Mouse (Mus musculus) stomach, embryonic 14.5 days (tissue): ENCODE results near the gene Slc5a2. TPM values are rescaled to one million over a fixed set of nuclear protein-coding genes. Genes with fewer than 3 reads are reported as not detected.

Experiments used
- ATAC-seq: fragments of 200-750 bp; cut with Nextera tagmentation; 2 replicates; pipeline ENCODE4 v1.8.0; 2017; ENCODE audit warnings: low read depth, moderate TSS enrichment; ENCODE audit not compliant: insufficient number of reproducible peaks, insufficient read depth, low FRiP score
- H3K27ac ChIP-seq: fragments of 300-500 bp; sonication (generic); 2 replicates; pipeline ENCODE4 v1.5.1; 2014; ENCODE audit warnings: mild to moderate bottlenecking, low read length, moderate library complexity, mixed read lengths
- H3K27me3 ChIP-seq: fragments of 300-500 bp; sonication (generic); 2 replicates; pipeline ENCODE4 v1.6.1; 2014; ENCODE audit warnings: low read length, control low read depth, mixed read lengths; ENCODE audit not compliant: control insufficient read depth, insufficient read depth
- H3K36me3 ChIP-seq: fragments of 300-500 bp; sonication (generic); 2 replicates; pipeline ENCODE4 v1.6.1; 2014; ENCODE audit warnings: mild to moderate bottlenecking, control low read depth, low read length, moderate library complexity, mixed read lengths; ENCODE audit not compliant: control insufficient read depth, insufficient read depth
- H3K4me1 ChIP-seq: fragments of 300-500 bp; sonication (generic); 2 replicates; pipeline ENCODE4 v1.6.1; 2014; ENCODE audit warnings: low read length, control low read depth, mixed read lengths; ENCODE audit not compliant: control insufficient read depth, insufficient read depth
- H3K4me2 ChIP-seq: fragments of 300-500 bp; sonication (generic); replicated peaks from 2 replicates; pipeline ENCODE4 v1.6.1; 2014; ENCODE audit warnings: low read depth, low read length, control low read depth
- H3K4me3 ChIP-seq: fragments of 300-500 bp; sonication (generic); 2 replicates; pipeline ENCODE4 v1.5.1; 2014; ENCODE audit warnings: low read depth, low read length, control low read depth
- H3K9ac ChIP-seq: fragments of 300-500 bp; sonication (generic); replicated peaks from 2 replicates; pipeline ENCODE4 v1.6.1; 2014; ENCODE audit warnings: low read depth, mild to moderate bottlenecking, control low read depth, low read length, moderate library complexity, mixed read lengths
- H3K9me3 ChIP-seq: fragments of 300-500 bp; sonication (generic); 2 replicates; pipeline ENCODE4 v1.6.1; 2016; ENCODE audit warnings: low read depth, low read length, control low read depth; ENCODE audit not compliant: control insufficient read depth
- WGBS: fragments of 180-500 bp; shearing (Covaris S2); extraction: QIAGEN DNeasy Blood & Tissue Kit; methylation state at CpG from one replicate; pipeline ENCODE4 v1.1.7; 2014; 5-methylcytosine and 5-hydroxymethylcytosine counted together
- microRNA-seq: library from miRNA; unstranded; fragments of <30 nt; microRNA quantifications from one replicate; pipeline ENCODE4, GENCODE M21; 2016
- polyA plus RNA-seq: library from polyadenylated mRNA; unstranded; fragments of >200 nt; fragmentation: Nextera tagmentation; extraction: Ambion mirVana; gene quantifications from 2 replicates; pipeline ENCODE4 v1.2.1, GENCODE M21; 2014

Gene Slc5a2
- polyA plus RNA-seq, 1 experiment from 2014 or later: 2.5 TPM

DNA sequence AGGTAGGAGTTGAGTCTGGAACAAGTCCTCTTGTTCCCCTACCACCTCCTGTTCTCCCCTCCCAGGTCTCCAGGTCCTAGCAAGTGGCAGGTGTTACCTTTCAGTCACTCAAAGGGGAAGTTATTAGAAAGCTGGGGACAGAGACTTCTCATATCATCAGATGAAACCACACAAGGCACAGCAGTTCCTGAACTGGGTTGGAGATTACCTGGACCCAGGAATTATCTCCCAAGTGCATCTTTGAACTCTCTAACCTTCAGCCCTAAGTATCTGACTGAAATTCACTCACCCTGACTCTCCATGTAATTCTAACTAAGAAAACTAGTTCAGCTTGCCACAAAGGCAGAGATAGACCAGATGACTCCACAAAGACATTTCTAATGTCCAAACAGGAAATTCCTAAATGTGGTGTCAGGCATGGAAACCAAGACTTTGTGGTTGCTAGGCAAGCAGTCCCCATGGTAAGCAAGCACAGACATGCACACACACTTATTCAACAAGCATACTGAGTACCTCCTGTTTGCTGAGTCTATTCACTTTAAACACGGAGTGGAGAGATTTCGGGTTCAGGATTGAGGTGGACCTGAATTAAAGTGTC lies 54.9 kb downstream of the Slc5a2 start:
- H3K27ac ChIP-seq: peak overlapping the region; percentile 81
- WGBS: 35% methylated on average over 2 of the region's 2 CpGs
- no peak overlapping the region for H3K4me3 ChIP-seq
- H3K9me3 ChIP-seq: no peaks in the 10 kb centered on the region
- H3K27me3 ChIP-seq: no peaks in the 10 kb centered on the region
- peaks cover 17% of the 10 kb centered on the region; the same call in 1 of the 2 replicates for H3K4me1 ChIP-seq
- peak; percentile 35; the same call in 1 of the 2 replicates for ATAC-seq
- H3K36me3 ChIP-seq: no peaks in the 10 kb centered on the region
- H3K4me2 ChIP-seq: no peak overlapping the region
- no peak overlapping the region for H3K9ac ChIP-seq

DNA sequence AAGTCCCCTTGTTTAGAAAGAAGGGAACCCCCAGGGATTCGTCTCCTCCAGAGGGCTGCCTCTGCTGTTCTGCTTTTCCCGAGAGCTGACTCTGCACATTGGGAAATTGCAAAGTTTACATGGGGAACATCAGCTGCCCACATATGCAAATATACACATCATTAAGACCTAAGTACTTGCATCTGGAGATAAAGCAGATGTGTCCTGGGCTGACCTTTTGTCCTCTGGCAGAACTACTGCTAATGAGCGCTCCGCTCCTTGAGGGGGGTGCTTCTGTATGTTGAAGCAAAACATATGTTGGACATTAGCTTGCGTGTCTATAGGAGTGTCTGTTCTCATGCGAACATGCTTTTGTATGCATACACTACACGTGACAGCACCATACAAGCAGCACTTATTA lies 55.8 kb downstream of the Slc5a2 start:
- peak; percentile 84 for ATAC-seq
- H3K4me1 ChIP-seq: peaks cover 17% of the 10 kb centered on the region; the same call in 1 of the 2 replicates
- no peaks in the 10 kb centered on the region for H3K9me3 ChIP-seq
- no peak overlapping the region for H3K4me3 ChIP-seq
- H3K27ac ChIP-seq: peak overlapping the region; percentile 81
- no peak overlapping the region for H3K4me2 ChIP-seq
- H3K27me3 ChIP-seq: no peaks in the 10 kb centered on the region
- H3K9ac ChIP-seq: no peak overlapping the region
- 30% methylated on average over 7 of the region's 7 CpGs for WGBS
- H3K36me3 ChIP-seq: no peaks in the 10 kb centered on the region

Small RNA genes within 50 kb of the gene (microRNA-seq; reads per million reads assigned to microRNA genes)
- 0.78 reads per million for gene Mir3103

Other genes with a start within 250 kb of the Slc5a2 start
- 0.77 TPM in 2 replicates for gene Itgam, start 203.0 kb upstream of the Slc5a2 start, polyA plus RNA-seq
- gene Gm49368, start 203.0 kb upstream of the Slc5a2 start, polyA plus RNA-seq: not detected in 2 replicates
- gene Itgax, start 136.1 kb upstream of the Slc5a2 start, polyA plus RNA-seq: 0.17 TPM in 1 of 2 replicates, not detected in the other
- not detected in 2 replicates for gene Itgad, start 111.3 kb upstream of the Slc5a2 start, polyA plus RNA-seq
- 0.41 TPM in 1 of 2 replicates, not detected in the other for gene Cox6a2, start 59.3 kb upstream of the Slc5a2 start, polyA plus RNA-seq
- gene Armc5, start 28.3 kb upstream of the Slc5a2 start, polyA plus RNA-seq: 11.5 and 12.2 TPM in 2 replicates
- 9.7 and 9.9 TPM in 2 replicates for gene 9130023H24Rik, start 27.6 kb upstream of the Slc5a2 start, polyA plus RNA-seq
- 203 and 205 TPM in 2 replicates for gene Tgfb1i1, start 18.8 kb upstream of the Slc5a2 start, polyA plus RNA-seq
- gene BC017158, start 32.5 kb downstream of the Slc5a2 start, polyA plus RNA-seq: 36.8 and 42.8 TPM in 2 replicates
- 32.6 TPM in 2 replicates for gene Rgs10, start 153.1 kb downstream of the Slc5a2 start, polyA plus RNA-seq
- 46.6 and 48.8 TPM in 2 replicates for gene Tial1, start 196.1 kb downstream of the Slc5a2 start, polyA plus RNA-seq